Mouse (Mus musculus): ENCODE data around the gene Fam19a1. TPM values are rescaled to one million over a fixed set of nuclear protein-coding genes. Genes with fewer than 3 reads are reported as not detected.
"Not testable (repeated sequence)": the region's sequence is repeated elsewhere in the genome, so short reads cannot be mapped to it uniquely, and the experiment has no call there.

The Fam19a1 gene
- polyA plus RNA-seq, 1 experiment = not detected

DNA sequence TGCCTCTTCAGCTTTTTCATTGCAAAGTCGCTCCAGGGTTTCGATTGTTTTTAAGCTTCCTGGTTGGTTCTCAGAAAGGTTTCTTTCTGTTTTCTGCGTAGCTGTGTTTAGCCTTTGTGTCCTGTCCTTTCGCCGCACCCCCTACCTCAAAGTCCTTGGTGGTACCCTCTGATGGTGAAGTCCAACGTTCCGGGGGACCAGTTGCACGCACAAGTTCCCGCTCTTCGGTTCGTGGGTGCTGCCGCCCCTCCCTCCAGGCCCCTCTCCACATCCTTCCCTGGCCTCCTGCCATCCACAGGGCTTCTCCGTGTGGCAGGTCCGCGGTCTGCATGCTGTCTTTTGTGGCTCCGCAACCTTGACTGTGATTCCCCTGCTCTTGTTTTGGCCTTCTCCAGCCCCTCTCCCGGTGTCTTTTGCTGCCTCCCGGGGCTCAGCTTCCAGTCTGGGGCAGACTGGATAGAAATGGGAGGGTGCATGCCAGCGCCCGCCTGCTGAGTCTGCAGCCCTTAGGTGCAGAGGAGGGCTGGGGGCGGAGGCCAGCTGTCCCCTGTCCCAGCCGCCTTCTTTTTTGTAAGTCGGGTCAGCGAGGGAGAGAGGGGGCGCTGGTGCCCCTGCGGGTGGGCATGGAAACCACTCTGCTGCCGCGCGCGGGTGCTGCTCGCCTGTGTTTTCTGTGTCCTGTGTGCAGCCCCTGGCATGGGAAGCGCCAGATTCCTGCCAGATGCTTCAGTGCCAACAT is 3.7 kb downstream of the Fam19a1 start:
- TF ChIP-seq TAL1 (IDR thresholded peaks at IDR 0.05; ENCODE audit: low read length) (no peak), GATA1 (IDR thresholded peaks at IDR 0.05; ENCODE audit: low read length) (no peak)
- H3K9me3 ChIP-seq (ENCODE audit: control insufficient read depth, low read length) = peaks cover 3% of the 10 kb centered on the region; the same call in 1 of the 2 replicates
- no peaks in the 10 kb centered on the region for H3K36me3 ChIP-seq (ENCODE audit: control insufficient read depth)
- H3K27me3 ChIP-seq (ENCODE audit: control insufficient read depth) = peaks cover 8% of the 10 kb centered on the region
- H3K4me1 ChIP-seq (ENCODE audit: control insufficient read depth) = no peaks in the 10 kb centered on the region
- H3K4me3 ChIP-seq (replicated peaks) = peak overlapping the region; percentile 42

DNA sequence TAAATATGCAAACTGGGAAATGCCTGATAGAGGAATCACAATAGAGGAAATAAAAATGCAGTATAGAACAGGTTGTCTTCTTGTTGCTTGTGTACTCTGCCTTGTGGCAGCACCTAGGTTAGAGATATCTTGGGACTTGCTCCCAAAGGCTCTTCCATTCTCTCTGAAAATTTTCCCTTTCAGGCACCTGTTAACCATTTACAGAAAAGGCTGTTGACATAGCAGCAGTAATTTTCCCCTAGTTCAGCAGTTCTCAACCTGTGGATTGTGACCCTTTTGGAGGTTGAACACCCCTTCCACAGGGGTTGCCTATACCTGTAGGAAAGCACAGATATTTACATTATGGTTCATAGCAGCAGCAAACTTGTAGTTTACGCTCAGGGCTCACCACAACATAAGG is 30.4 kb downstream of the Fam19a1 start:
- Histone ChIP-seq H3K4me1 (ENCODE audit: control insufficient read depth) (no peaks in the 10 kb centered on the region), H3K4me3 (replicated peaks) (no peak overlapping the region)
- TF ChIP-seq GATA1 (IDR thresholded peaks at IDR 0.05; ENCODE audit: low read length) = no peak
- no peak for TF ChIP-seq TAL1 (IDR thresholded peaks at IDR 0.05; ENCODE audit: low read length)

DNA sequence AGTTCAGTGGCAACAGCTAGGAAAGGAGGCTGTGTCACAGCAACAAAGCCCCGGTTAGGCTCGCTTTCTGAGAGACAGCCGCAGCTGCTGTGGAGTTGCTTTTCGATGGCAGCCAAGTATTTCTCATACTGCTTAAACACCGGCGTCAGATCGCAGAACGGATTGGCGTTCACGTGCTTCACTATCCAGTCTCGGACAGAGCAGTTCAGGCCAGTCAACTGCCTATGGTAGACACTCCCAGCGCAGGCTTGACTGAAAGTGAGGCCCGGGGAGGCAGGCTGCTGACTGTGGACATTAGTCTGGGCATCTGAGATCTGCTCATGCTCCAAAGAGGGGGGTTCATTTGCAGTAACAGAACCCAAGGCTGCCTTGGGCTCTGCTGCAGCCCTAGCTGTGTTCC is 52.4 kb downstream of the Fam19a1 start:
- Histone ChIP-seq H3K36me3 (ENCODE audit: control insufficient read depth) (no peaks in the 10 kb centered on the region), H3K9me3 (ENCODE audit: control insufficient read depth, low read length) (peaks cover 21% of the 10 kb centered on the region), H3K4me3 (replicated peaks) (no peak overlapping the region), H3K4me1 (ENCODE audit: control insufficient read depth) (no peaks in the 10 kb centered on the region), H3K27me3 (ENCODE audit: control insufficient read depth) (no peaks in the 10 kb centered on the region)
- TF ChIP-seq GATA1 (IDR thresholded peaks at IDR 0.05; ENCODE audit: low read length) (no peak), TAL1 (IDR thresholded peaks at IDR 0.05; ENCODE audit: low read length) (no peak)

More for the DNA sequence above, 30.4 kb downstream of the Fam19a1 start:
- no peaks in the 10 kb centered on the region for H3K27me3 ChIP-seq (ENCODE audit: control insufficient read depth)
- H3K9me3 ChIP-seq (ENCODE audit: control insufficient read depth, low read length) = no peaks in the 10 kb centered on the region; the same call in 1 of the 2 replicates
- no peaks in the 10 kb centered on the region for H3K36me3 ChIP-seq (ENCODE audit: control insufficient read depth)

DNA sequence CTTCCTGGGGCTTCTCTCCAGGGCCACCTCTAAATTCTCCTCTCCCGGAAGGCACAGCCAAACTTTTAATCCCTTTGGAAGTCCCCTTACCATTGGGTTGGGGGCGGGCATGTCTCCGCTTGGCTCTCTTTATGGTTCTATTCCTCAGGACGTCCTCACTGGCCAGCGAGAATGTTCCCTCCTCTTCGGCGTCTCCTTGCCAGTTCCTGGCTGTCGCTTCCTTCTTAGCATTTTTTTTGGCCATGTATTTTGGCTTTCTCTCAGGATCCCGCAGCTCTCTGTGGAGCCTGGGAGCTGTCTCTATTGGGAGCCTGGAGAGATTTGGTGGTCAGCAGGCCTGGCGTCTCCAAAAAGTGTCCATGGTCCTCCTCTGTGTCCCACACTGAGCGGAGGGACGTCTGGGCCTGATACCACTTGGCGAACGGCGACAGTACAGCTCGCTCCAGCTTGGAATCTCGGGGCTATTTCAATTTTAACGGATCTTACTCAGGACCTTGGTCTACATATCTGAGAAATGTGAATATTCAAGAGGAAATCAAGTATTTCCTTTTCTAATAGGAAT is 52.9 kb downstream of the Fam19a1 start, which contains the start of gene 1700123L14Rik:
Gene 1700123L14Rik, minus strand, starts transcription at position 426 of the 562 bp plus-strand sequence.
- Histone ChIP-seq H3K36me3 (ENCODE audit: control insufficient read depth) (no peaks in the 10 kb centered on the region), H3K27me3 (ENCODE audit: control insufficient read depth) (no peaks in the 10 kb centered on the region), H3K4me1 (ENCODE audit: control insufficient read depth) (no peaks in the 10 kb centered on the region), H3K9me3 (ENCODE audit: control insufficient read depth, low read length) (peaks cover 21% of the 10 kb centered on the region), H3K4me3 (replicated peaks) (no peak within 1 kb of the TSS)
- TF ChIP-seq GATA1 (IDR thresholded peaks at IDR 0.05; ENCODE audit: low read length) = no peak
- TF ChIP-seq TAL1 (IDR thresholded peaks at IDR 0.05; ENCODE audit: low read length) = no peak

DNA sequence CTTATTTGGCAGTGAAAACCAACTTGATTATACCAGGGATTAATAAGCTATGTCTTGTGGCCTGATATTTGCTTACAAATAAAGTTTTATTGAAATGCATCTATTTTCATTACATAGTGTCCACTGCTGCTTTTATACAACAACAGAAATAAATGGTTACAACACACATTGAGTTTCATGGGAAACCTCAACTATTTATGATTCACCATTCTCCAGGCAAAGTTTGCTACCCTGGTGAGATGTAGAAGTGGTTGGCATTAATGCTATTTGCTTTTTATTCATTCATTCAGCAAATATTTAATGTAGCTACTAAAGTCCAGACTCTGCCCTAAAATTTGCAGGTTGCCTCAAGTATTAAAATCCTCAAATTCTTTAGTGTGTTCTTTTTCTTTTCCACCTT is 54.1 kb downstream of the Fam19a1 start:
- Histone ChIP-seq H3K4me1 (ENCODE audit: control insufficient read depth) (no peaks in the 10 kb centered on the region), H3K9me3 (ENCODE audit: control insufficient read depth, low read length) (peaks cover 21% of the 10 kb centered on the region), H3K4me3 (replicated peaks) (no peak overlapping the region), H3K36me3 (ENCODE audit: control insufficient read depth) (no peaks in the 10 kb centered on the region), H3K27me3 (ENCODE audit: control insufficient read depth) (no peaks in the 10 kb centered on the region)
- TF ChIP-seq TAL1 (IDR thresholded peaks at IDR 0.05; ENCODE audit: low read length) = no peak
- TF ChIP-seq GATA1 (IDR thresholded peaks at IDR 0.05; ENCODE audit: low read length) = no peak

DNA sequence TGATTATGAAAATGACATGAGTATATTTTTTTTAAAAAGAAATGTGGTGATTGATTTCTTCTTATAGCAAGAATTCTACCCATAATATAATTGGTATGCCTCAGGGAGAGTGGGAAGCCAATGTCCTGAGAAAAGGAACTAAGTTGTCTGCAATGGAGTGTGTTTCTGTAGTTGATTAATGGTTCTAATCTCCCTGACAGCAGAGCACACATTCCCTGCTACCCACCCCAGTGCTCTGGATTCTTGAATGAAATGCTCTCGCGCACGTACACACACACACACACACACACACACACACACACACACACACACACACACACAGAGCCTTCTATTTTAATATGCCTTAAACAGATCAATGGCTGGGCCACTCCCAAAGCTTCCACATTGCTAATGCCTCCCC is 60.7 kb downstream of the Fam19a1 start:
- H3K9me3 ChIP-seq (ENCODE audit: control insufficient read depth, low read length) = no peaks in the 10 kb centered on the region
- no peak overlapping the region for H3K4me3 ChIP-seq (replicated peaks)
- no peaks in the 10 kb centered on the region for H3K4me1 ChIP-seq (ENCODE audit: control insufficient read depth)
- no peak for TF ChIP-seq TAL1 (IDR thresholded peaks at IDR 0.05; ENCODE audit: low read length)
- no peak for TF ChIP-seq GATA1 (IDR thresholded peaks at IDR 0.05; ENCODE audit: low read length)
- no peaks in the 10 kb centered on the region for H3K27me3 ChIP-seq (ENCODE audit: control insufficient read depth)
- no peaks in the 10 kb centered on the region for H3K36me3 ChIP-seq (ENCODE audit: control insufficient read depth)

DNA sequence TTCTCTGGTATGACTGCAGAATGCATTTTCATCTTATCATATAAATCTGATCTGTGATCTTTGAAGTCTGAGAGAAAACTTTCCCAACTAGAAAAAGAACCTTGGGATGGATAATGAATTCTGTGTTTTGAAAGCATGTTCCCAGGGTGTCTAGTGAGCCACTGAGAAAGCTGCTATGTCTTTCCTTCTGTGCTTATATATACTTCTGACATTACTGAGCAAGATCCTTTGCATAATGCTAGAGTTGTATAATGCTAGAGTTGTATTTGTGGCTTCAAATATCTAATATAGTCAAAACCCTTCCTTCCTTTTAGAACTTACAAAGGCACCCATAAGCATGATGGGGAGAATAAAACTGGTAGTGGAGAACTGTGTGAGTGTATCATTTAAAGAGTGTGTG is 65.6 kb downstream of the Fam19a1 start:
- H3K4me3 ChIP-seq (replicated peaks) = no peak overlapping the region
- TF ChIP-seq GATA1 (IDR thresholded peaks at IDR 0.05; ENCODE audit: low read length) = no peak
- TF ChIP-seq TAL1 (IDR thresholded peaks at IDR 0.05; ENCODE audit: low read length) = no peak
- no peaks in the 10 kb centered on the region for H3K36me3 ChIP-seq (ENCODE audit: control insufficient read depth)
- no peaks in the 10 kb centered on the region for H3K4me1 ChIP-seq (ENCODE audit: control insufficient read depth)
- H3K27me3 ChIP-seq (ENCODE audit: control insufficient read depth) = no peaks in the 10 kb centered on the region
- no peaks in the 10 kb centered on the region for H3K9me3 ChIP-seq (ENCODE audit: control insufficient read depth, low read length)

DNA sequence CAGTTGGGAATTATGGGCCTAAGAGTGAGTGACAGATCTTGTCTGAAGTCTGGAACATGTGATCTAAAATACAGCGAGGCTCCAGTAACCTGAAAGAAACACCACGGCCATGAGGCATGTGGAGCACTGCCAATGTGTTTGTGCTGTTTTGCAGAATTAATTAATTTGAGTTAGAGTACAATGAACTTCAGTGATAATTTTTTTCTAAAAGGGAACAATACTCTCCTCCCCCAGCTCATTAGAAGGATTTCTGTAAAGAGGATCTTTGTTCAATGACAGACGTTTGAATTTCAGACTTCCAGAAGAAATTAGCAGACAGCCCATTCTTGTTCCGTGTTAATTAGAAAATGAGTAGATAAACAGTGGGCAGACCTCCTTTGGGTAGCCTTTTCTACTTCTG is 70.4 kb downstream of the Fam19a1 start:
- no peaks in the 10 kb centered on the region for H3K36me3 ChIP-seq (ENCODE audit: control insufficient read depth)
- no peaks in the 10 kb centered on the region for H3K4me1 ChIP-seq (ENCODE audit: control insufficient read depth)
- no peak for TF ChIP-seq TAL1 (IDR thresholded peaks at IDR 0.05; ENCODE audit: low read length)
- no peak for TF ChIP-seq GATA1 (IDR thresholded peaks at IDR 0.05; ENCODE audit: low read length)
- H3K4me3 ChIP-seq (replicated peaks) = no peak overlapping the region
- no peaks in the 10 kb centered on the region for H3K9me3 ChIP-seq (ENCODE audit: control insufficient read depth, low read length)
- H3K27me3 ChIP-seq (ENCODE audit: control insufficient read depth) = no peaks in the 10 kb centered on the region

DNA sequence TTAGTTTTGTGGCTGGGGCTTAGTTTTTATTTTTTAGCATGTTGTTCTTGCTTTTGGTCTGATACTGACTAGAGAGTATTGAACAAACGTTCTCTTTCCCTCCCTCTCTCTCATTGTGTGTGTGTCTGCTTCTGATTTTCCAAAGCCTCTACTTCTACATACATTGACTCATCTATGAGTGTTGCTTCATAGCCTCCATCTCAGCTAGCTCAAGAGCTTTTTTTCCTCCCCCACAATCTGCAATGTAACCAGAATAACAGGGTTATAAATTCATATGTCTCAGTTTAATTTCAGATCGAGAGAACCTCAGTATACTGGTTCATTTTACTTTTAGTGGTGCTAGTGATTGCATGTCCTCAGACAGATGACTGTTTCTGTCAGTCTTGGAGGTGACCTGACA is 73.6 kb downstream of the Fam19a1 start:
- TF ChIP-seq GATA1 (IDR thresholded peaks at IDR 0.05; ENCODE audit: low read length) (no peak), TAL1 (IDR thresholded peaks at IDR 0.05; ENCODE audit: low read length) (no peak)
- H3K36me3 ChIP-seq (ENCODE audit: control insufficient read depth) = no peaks in the 10 kb centered on the region
- no peaks in the 10 kb centered on the region for H3K4me1 ChIP-seq (ENCODE audit: control insufficient read depth)
- H3K9me3 ChIP-seq (ENCODE audit: control insufficient read depth, low read length) = no peaks in the 10 kb centered on the region
- no peak overlapping the region for H3K4me3 ChIP-seq (replicated peaks)
- no peaks in the 10 kb centered on the region for H3K27me3 ChIP-seq (ENCODE audit: control insufficient read depth)

DNA sequence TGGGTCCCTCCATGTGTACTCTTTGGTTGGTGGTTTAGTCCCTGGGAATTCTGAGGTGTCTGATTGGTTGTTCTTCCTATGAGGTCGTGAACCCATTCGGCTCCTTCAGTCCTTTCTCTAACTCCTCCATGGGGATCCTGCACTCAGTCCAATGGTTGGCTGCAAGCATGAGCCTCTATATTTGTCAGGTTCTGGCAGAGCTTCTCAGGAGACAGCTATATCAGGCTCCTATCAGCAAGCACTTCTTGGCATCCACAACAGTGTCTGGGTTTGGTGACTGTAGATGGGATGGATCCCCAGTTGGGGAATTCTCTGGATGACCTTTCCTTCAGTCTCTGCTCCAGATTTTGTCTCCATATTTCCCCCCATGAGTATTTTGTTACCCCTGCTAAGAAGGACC is 86.0 kb downstream of the Fam19a1 start:
- H3K4me1 ChIP-seq (ENCODE audit: control insufficient read depth); H3K4me3 ChIP-seq (replicated peaks); H3K36me3 ChIP-seq (ENCODE audit: control insufficient read depth); H3K27me3 ChIP-seq (ENCODE audit: control insufficient read depth): not testable (repeated sequence)
- H3K9me3 ChIP-seq (ENCODE audit: control insufficient read depth, low read length) = peaks cover 11% of the 10 kb centered on the region
